Mouse (Mus musculus): ENCODE measurements around the gene Foxp1. TPM values are rescaled to one million over a fixed set of nuclear protein-coding genes. Genes with fewer than 3 reads are reported as not detected.

Gene Foxp1
- polyA plus RNA-seq, 1 experiment from 2014 or later: 38.0 TPM

GRCm38 (mm10) chr6:99081259-99081658 is 441.3 kb downstream of the Foxp1 start:
- ATAC-seq (replicated peaks; ENCODE audit: low FRiP score, low read depth): no peak
- 17% methylated on average over 5 of the region's 5 CpGs for WGBS
- TF ChIP-seq CTCF (IDR thresholded peaks at IDR 0.05; ENCODE audit: low read depth): no peak
- no peak for DNase-seq (ENCODE audit: low spot score)
- Histone ChIP-seq H3K27me3 (ENCODE audit: insufficient read depth, low read length) (no peaks in the 10 kb centered on the region), H3K4me2 (ENCODE audit: low read length) (no peak overlapping the region), H3K36me3 (ENCODE audit: insufficient read depth, low read length) (no peaks in the 10 kb centered on the region), H3K4me3 (replicated peaks; ENCODE audit: low read depth, low read length) (no peak overlapping the region), H3K9ac (ENCODE audit: low read depth, low read length) (no peak overlapping the region), H3K27ac (no peak overlapping the region), H3K9me3 (replicated peaks; ENCODE audit: low read length) (no peaks in the 10 kb centered on the region), H3K4me1 (replicated peaks; ENCODE audit: insufficient read depth, low read length) (peaks cover 4% of the 10 kb centered on the region; the same call in 1 of the 2 replicates)

- no peak overlapping the region for H3K4me3 ChIP-seq (replicated peaks; ENCODE audit: low read depth, low read length)
- TF ChIP-seq CTCF (IDR thresholded peaks at IDR 0.05; ENCODE audit: low read depth): no peak
- 57% methylated on average over 10 of the region's 10 CpGs for WGBS
- H3K4me2 ChIP-seq (ENCODE audit: low read length): no peak overlapping the region
- ATAC-seq (replicated peaks; ENCODE audit: low FRiP score, low read depth) (no peak), DNase-seq (ENCODE audit: low spot score) (no peak)
- H3K36me3 ChIP-seq (ENCODE audit: insufficient read depth, low read length): peaks cover 11% of the 10 kb centered on the region
- H3K9ac ChIP-seq (ENCODE audit: low read depth, low read length): no peak overlapping the region
- H3K4me1 ChIP-seq (replicated peaks; ENCODE audit: insufficient read depth, low read length): peaks cover 4% of the 10 kb centered on the region; the same call in 1 of the 2 replicates
- H3K27me3 ChIP-seq (ENCODE audit: insufficient read depth, low read length): no peaks in the 10 kb centered on the region
- H3K27ac ChIP-seq: no peak overlapping the region
- H3K9me3 ChIP-seq (replicated peaks; ENCODE audit: low read length): no peaks in the 10 kb centered on the region
These were observed 443.3 kb downstream of the Foxp1 start for GRCm38 (mm10) chr6:99079041-99079835.

- peaks cover 11% of the 10 kb centered on the region for H3K36me3 ChIP-seq (ENCODE audit: insufficient read depth, low read length)
- WGBS: 92% methylated on average over 4 of the region's 4 CpGs
- H3K4me1 ChIP-seq (replicated peaks; ENCODE audit: insufficient read depth, low read length): peaks cover 4% of the 10 kb centered on the region; the same call in 1 of the 2 replicates
- H3K9ac ChIP-seq (ENCODE audit: low read depth, low read length): no peak overlapping the region
- ATAC-seq (replicated peaks; ENCODE audit: low FRiP score, low read depth): no peak
- H3K9me3 ChIP-seq (replicated peaks; ENCODE audit: low read length): no peaks in the 10 kb centered on the region
- no peak overlapping the region for H3K4me2 ChIP-seq (ENCODE audit: low read length)
- H3K4me3 ChIP-seq (replicated peaks; ENCODE audit: low read depth, low read length): no peak overlapping the region
- H3K27me3 ChIP-seq (ENCODE audit: insufficient read depth, low read length): no peaks in the 10 kb centered on the region
- DNase-seq (ENCODE audit: low spot score): no peak
- H3K27ac ChIP-seq: no peak overlapping the region
- TF ChIP-seq CTCF (IDR thresholded peaks at IDR 0.05; ENCODE audit: low read depth): no peak
These were observed 444.4 kb downstream of the Foxp1 start for GRCm38 (mm10) chr6:99078089-99078488.

- Histone ChIP-seq H3K9me3 (replicated peaks; ENCODE audit: low read length) (no peaks in the 10 kb centered on the region), H3K27me3 (ENCODE audit: insufficient read depth, low read length) (no peaks in the 10 kb centered on the region), H3K36me3 (ENCODE audit: insufficient read depth, low read length) (peaks cover 21% of the 10 kb centered on the region), H3K4me2 (ENCODE audit: low read length) (no peak overlapping the region), H3K27ac (no peak overlapping the region), H3K4me1 (replicated peaks; ENCODE audit: insufficient read depth, low read length) (no peaks in the 10 kb centered on the region), H3K9ac (ENCODE audit: low read depth, low read length) (no peak overlapping the region), H3K4me3 (replicated peaks; ENCODE audit: low read depth, low read length) (no peak overlapping the region)
- DNase-seq (ENCODE audit: low spot score) (no peak), ATAC-seq (replicated peaks; ENCODE audit: low FRiP score, low read depth) (no peak)
- TF ChIP-seq CTCF (IDR thresholded peaks at IDR 0.05; ENCODE audit: low read depth): no peak
- 84% methylated on average over 9 of the region's 9 CpGs for WGBS
These were observed 448.9 kb downstream of the Foxp1 start for GRCm38 (mm10) chr6:99073303-99074271.

GRCm38 (mm10) chr6:99070710-99071109 is 451.8 kb downstream of the Foxp1 start:
- ATAC-seq (replicated peaks; ENCODE audit: low FRiP score, low read depth) (no peak), DNase-seq (ENCODE audit: low spot score) (no peak)
- Histone ChIP-seq H3K4me2 (ENCODE audit: low read length) (no peak overlapping the region), H3K4me1 (replicated peaks; ENCODE audit: insufficient read depth, low read length) (peaks cover 3% of the 10 kb centered on the region), H3K27me3 (ENCODE audit: insufficient read depth, low read length) (no peaks in the 10 kb centered on the region), H3K9me3 (replicated peaks; ENCODE audit: low read length) (no peaks in the 10 kb centered on the region), H3K4me3 (replicated peaks; ENCODE audit: low read depth, low read length) (no peak overlapping the region), H3K9ac (ENCODE audit: low read depth, low read length) (no peak overlapping the region), H3K36me3 (ENCODE audit: insufficient read depth, low read length) (peaks cover 21% of the 10 kb centered on the region), H3K27ac (no peak overlapping the region)
- no peak for TF ChIP-seq CTCF (IDR thresholded peaks at IDR 0.05; ENCODE audit: low read depth)
- 51% methylated on average over 5 of the region's 5 CpGs for WGBS

- Histone ChIP-seq H3K9me3 (replicated peaks; ENCODE audit: low read length) (no peaks in the 10 kb centered on the region), H3K36me3 (ENCODE audit: insufficient read depth, low read length) (0 out of 2 replicates have a peak, but pooled peaks cover 11% of the 10 kb centered on the region), H3K4me1 (replicated peaks; ENCODE audit: insufficient read depth, low read length) (peaks cover 3% of the 10 kb centered on the region), H3K9ac (ENCODE audit: low read depth, low read length) (no peak overlapping the region), H3K4me3 (replicated peaks; ENCODE audit: low read depth, low read length) (no peak overlapping the region), H3K27ac (no peak overlapping the region), H3K4me2 (ENCODE audit: low read length) (no peak overlapping the region), H3K27me3 (ENCODE audit: insufficient read depth, low read length) (no peaks in the 10 kb centered on the region)
- TF ChIP-seq CTCF (IDR thresholded peaks at IDR 0.05; ENCODE audit: low read depth): no peak
- DNase-seq (ENCODE audit: low spot score) (no peak), ATAC-seq (replicated peaks; ENCODE audit: low FRiP score, low read depth) (no peak)
- 93% methylated on average over 1 of the region's 1 CpGs for WGBS
These were observed 452.8 kb downstream of the Foxp1 start for GRCm38 (mm10) chr6:99069726-99070125.
